Mouse (Mus musculus) MN1 (cell line): ENCODE measurements around the gene Garnl3.

Experiments used
- DNase-seq: peaks from one replicate; pipeline ENCODE4 v3.0.0-alpha.2; 2016; ENCODE audit warnings: low spot score

Garnl3 gene

DNA sequence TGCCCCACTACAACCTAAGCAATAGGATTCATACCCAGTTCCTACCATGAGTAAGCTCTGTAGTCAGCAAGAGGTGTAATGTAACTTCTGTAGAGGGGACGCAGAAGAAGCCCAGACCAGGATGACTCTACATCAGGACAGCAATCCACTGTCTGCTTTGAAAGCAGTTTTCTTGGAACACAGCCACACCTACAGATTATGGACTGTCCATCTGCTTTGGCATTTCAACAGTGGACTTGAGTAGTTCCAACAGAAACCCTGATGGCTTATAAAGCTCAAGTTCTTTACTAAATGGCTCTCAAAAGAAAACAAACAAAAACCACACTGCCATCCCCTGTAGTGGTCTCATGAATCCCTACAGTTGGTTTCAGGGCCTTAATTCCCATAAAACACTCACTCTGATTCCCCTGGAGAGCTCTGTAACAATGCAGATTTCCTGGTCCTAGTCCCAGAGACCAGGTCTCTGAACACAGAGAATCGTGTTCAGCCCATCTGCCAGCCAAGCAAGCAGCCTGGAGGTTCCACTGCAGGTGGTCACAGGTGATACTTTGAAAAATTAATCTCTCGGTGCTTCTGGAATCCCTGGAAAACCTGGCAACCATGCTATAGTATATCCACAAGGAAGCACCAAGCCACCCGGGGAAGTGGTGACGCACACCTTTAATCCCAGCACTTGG is 42.0 kb downstream of the Garnl3 start:
- DNase-seq: no peak

DNA sequence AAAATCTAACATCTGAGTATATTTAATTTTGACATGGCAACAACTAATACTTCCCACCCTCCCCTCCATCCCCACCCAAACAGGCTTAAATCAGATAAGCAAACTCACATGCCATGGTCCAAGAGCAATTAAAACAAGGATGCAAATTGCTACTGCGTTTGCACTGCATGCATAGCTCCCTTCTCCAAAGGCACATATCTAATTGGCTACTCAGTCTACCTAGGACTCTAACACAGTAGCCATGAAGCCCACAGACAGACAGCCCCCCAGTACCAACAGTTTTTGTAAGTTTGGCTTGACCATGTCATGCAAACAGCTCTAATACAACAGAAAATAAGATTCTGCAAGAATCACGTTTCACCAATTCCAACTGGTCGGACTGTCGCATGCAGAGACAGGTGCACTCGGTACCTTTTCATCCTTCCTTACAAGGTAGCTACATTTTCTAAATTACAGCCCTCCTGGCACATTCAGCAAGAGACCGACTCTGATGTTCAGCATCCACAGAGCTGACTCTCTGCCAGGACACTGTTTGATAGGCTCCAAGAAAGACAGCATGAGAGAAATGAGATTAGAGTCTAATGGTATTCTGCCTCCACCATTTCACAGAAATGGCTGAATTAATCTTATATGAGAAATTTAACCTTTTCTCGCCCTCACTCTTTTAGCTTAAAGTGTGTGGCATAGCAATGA is 44.6 kb downstream of the Garnl3 start:
- DNase-seq: no peak

- no peak for DNase-seq
Measured at GRCm38 (mm10) chr2:33086016-33086596, 45.3 kb downstream of the Garnl3 start.

- no peak for DNase-seq
Measured at GRCm38 (mm10) chr2:33084221-33084620, 47.2 kb downstream of the Garnl3 start.

DNA sequence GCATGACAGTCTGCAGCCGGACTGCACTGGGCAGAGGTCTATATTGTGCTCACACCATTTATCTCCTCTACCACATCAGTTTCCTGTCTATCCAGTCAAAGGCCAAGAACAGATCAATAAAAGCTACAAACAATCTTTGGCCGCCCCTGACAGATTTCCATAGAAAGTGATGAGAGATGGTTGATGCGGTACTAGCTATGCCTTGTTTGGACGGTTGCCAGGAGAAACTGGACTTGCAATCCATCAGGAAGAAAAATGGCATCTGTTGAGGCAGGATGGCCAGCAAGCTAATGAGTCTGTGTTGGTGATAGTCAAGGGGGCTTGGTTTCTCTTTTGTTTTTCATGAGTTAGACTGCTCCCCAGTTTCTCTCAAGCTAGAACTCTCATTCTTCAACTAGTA is 51.3 kb downstream of the Garnl3 start:
- peak; percentile 53 for DNase-seq

- peak; percentile 37 for DNase-seq
Measured at GRCm38 (mm10) chr2:33077252-33077651, 54.2 kb downstream of the Garnl3 start.

DNA sequence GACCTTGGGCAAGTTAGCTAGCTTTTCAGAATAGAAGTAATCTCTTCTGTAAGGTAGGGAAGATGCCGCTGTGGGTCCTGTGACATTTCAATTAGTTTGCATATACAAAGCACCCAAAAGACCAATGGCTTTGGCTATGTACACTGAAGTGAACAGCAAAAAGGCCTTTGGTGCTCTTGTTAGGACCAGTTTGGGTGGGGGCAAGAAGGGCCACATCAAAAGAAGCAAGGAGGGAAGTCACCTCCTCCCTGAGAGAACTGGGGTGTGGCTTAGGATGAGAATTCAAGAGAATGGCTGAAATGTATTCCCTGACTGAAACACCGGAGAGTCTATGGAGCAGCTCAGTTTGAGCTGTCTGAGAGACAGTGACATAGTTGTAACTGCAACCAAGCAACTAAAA is 56.5 kb downstream of the Garnl3 start:
- DNase-seq: no peak

- DNase-seq: no peak
Measured at GRCm38 (mm10) chr2:33074188-33074587, 57.3 kb downstream of the Garnl3 start.

- DNase-seq: no peak
Measured at GRCm38 (mm10) chr2:33072333-33072732, 59.1 kb downstream of the Garnl3 start.

DNA sequence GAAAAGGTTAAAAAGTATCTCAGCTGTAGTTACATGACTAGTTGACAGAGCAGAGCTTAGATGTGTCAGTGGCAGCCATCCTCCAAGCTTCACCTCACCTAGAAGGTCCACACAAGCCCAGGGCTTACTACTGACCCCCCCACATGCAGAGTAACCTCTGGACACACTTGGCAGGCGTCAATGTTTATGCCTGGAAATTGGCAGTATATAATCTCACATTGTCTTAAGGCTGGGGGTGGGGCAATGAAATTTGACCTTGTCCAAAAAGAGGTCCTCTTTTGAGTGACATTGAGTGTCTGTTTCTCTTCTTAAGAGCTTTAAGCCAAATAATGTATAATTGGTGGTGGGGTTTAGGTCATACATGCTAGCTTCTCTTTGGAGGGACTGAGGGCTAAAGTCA is 65.8 kb downstream of the Garnl3 start:
- no peak for DNase-seq

GRCm38 (mm10) chr2:33062744-33063143 is 68.7 kb downstream of the Garnl3 start:
- peak; percentile 68 for DNase-seq

GRCm38 (mm10) chr2:33058926-33059325 is 72.5 kb downstream of the Garnl3 start:
- DNase-seq: no peak

DNA sequence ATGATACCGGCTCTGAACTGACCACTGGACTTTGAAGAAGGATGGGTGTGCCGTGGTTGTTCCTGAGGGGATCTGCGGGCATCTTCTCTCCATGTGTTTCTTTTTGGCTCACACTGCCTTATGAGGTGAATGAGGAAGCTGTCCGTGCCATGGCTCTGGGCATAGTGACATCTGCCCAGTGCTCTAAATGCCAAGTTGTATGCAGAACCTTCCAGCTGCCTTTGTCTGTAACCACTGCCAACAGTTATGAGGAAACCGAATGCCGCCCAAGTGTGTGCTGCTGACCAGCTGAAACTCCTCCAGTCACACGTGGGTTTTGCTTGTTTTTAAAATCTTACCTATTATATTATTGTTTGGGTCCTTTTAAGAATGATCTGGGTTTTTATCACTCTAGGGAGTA is 73.9 kb downstream of the Garnl3 start:
- DNase-seq: no peak

DNA sequence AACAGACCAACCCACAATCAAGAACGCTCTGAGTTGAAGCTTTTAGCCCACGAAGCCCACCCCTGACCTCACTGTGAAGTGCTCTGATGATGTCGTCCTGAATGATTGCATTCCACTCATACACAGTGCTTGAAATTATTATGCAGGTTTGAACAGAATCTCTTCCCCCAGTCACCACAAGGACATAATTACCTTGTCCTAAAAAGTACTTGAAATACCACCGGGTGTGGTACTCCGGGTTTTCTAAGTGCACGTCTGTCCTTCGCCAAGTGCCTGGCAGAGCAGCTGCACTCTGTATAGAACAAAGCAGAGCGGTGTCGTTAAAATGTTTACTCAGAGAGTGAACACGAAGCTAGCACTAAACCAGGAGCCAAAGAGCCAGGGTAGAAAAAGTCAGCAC is 77.5 kb downstream of the Garnl3 start:
- DNase-seq: no peak

DNA sequence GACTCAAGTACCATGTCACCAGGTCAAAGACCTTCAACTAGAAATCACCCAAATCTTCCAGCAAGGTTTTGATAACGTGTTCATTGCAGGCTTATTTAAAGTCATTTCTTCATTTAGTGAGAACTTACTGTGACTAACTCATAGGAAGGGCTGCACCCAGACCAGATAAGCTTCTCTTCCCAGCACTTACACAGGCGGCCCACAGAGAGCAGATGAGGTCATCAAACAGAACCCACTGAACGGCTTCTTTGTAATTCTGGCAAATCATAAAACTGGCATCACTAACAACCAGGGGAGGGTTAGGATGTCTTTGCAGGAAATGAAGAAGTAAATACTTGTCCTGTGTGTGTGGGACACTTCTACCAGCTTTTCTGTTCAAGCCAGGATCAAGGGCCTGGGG is 84.1 kb downstream of the Garnl3 start:
- peak; percentile 32 for DNase-seq

- no peak for DNase-seq
Measured at GRCm38 (mm10) chr2:33046919-33047318, 84.5 kb downstream of the Garnl3 start.

- peak; percentile 30 for DNase-seq
Measured at GRCm38 (mm10) chr2:33045899-33046298, 85.6 kb downstream of the Garnl3 start.

DNA sequence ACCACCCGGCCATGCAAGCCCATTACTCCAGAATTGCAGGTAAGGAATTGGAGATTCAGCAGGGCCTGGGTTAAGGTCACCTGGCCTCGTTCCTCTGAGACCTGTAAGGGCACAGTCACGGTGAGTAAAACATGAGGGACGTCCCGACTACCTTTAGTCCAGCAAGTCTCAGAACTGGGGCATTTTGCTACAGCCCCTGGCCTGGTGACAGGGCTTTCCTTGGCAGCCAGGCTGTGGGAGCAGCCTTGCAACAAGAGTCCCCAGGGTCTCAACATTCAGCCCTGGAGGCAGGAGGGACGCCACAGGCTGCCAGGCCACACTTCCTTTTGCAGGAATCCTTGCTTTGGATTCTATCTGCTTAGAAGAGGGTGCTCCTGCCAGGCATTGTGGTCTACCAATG is 88.7 kb downstream of the Garnl3 start:
- no peak for DNase-seq

- DNase-seq: no peak
Measured at GRCm38 (mm10) chr2:33041571-33041970, 89.9 kb downstream of the Garnl3 start.

DNA sequence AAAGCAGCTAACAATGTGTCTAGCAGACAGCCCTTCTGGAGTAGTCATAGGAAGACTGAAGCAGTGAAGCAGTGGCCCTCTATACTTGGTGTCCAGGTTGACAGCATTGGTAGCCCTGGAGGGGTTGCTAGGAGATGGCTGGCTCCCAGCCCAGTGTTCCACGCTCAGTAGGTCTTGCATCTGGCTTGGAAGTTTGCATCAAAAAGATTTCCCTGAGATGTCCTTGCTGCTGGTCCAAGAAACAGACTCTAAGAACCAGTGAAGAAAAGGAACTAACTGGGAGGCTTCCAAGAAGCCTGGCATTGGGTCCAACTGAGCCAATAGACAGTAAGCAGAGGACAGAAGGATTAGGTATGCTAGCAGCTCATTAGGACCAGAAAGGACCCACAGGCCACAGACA is 94.0 kb downstream of the Garnl3 start:
- peak; percentile 43 for DNase-seq

DNA sequence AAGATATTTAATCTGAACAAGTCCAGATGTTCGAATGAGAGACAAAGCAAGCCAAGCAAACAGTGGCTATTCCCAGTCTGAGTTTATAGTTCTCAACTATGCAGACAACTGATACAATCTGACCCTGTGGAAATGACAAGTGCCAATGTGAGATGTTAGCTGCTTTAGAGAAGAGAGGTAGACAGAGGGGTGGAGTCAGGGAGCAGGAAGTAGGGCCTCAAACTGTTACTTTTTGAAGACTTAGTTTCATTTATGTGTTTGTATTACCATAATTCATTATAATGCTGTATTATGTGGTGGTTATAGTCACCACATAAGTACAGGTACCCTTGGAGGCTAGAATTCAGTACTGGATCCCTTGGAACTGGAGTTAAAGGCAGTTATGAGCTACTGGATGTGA is 96.2 kb downstream of the Garnl3 start:
- DNase-seq: no peak

DNA sequence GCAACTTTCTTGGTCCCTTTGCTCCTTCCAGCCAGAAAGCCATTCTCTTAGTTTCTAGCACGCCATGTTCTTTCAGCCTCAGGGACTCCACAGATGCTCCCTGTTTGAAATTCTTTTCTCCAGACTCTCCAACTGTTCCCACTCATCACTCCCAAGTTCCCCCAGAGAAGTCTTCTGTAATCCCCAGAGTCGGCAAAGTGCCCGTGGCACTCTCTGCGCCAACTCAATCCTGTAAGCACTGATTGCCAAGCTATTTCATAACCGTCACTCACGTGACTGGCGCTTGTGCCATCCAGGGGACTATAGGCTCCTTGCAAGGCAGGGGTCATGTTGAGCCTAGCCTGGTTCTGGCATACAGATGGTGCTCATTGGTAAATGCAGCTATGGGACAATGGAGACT is 98.2 kb downstream of the Garnl3 start:
- DNase-seq: no peak

- DNase-seq: no peak
Measured at GRCm38 (mm10) chr2:33032391-33033062, 98.9 kb downstream of the Garnl3 start.
